Mouse (Mus musculus) layer of hippocampus, postnatal 10 days (tissue): ENCODE data around the gene Zfp616. TPM values are rescaled to one million over a fixed set of nuclear protein-coding genes. Genes with fewer than 3 reads are reported as not detected.

Experiments used
- DNase-seq, 2 experiments: peaks; one replicate each; pipeline ENCODE4 v3.0.0; 2021; ENCODE audit warnings: low spot score in 2 of 2
- long read RNA-seq: library from polyadenylated mRNA; stranded (forward); transcript quantifications from one replicate; pipeline ENCODE4 v2.0.0, GENCODE M21; 2023
- total RNA-seq, 2 experiments: library from RNA; stranded (reverse); gene quantifications; 2 replicates each; pipeline ENCODE4 v1.2.3; 2021

Gene Zfp616
- total RNA-seq: not detected
- long read RNA-seq: 0 reads

DNA sequence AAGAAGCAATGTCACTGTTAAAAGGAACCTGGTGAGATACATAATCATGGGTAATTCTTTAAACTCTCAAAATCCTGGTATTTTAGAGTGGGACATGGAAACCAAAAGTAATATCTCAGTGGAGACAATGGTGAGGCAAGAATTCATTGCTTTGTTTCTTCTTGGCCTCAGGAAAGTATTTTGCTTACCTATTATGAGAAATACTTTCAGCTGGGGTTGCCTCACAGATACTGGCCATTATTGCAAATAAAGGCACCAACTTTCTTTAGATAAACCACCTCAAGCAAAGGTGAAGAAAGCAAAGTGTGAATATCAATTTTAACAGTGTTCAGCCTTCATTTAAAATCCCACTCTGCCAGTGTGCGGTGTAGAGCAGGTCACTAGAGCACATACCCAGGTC lies at the start of gene Zfp616:
Zfp616 (plus strand) TSS at position 301 of the 400 bp plus-strand sequence.
- DNase-seq: no peak

DNA sequence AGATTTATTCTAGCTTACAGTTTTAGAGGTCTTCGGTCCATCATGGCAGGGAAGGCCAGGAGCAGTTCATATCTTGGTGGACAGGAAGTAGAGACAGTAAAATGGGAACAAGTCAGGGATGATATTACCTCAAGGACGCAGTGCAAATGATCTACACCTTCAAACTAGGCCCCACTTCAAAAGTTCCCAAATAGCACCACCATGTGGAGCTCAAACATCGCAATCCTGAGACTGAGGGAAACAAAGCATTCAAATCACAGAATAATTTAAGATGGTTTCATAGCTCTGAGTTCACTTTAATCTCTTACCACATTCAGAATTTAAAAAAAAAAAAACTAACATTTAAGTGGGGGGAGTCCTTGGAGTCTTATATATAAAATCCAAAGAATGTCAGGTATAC lies 18.4 kb upstream of the Zfp616 start:
- DNase-seq: no peak

DNA sequence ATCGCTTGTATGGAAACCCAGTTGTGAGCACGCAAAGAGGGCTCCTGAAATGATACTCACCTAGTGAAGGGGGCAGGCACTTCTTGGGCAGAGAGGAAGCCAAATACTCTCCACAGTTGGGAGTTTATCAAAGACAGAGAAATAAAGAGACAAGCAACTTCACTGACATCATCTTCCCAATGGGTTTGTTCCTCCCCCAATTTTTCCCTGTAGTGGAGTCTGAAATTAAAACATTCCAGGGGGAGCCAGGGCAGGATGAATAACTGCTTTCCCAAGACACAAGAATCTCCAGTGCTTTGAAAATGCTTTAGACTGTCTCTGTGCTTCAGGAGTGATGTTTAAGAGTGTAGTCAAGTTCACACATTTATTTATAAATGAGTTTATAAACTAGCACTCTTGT lies 13.3 kb upstream of the Zfp616 start, which contains the start of the genes Olfr139 and Olfr399:
Olfr139 (minus strand) TSS at position 101 of the 400 bp plus-strand sequence.
Olfr399 (minus strand) TSS at position 165 of the 400 bp plus-strand sequence.
- no peak for DNase-seq

DNA sequence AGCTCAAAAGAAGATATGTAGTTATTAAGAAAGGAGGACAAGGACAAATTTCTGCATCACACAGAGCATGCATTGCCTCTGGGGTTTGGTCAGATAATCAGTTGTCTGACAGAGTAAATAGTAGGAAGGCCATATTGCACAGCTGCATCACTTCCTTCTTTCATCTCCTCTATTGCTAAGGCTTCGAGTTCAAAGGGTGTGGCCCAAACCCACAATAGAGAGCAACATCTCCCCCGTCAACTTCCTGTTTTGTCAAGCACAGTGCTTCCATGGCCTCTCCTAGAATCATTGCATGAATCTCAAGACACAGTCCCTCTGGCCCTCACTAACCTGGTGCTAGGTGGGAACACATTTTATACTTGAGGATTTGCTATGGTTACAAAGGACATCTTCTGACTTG lies 31.0 kb downstream of the Zfp616 start:
- DNase-seq: no peak

DNA sequence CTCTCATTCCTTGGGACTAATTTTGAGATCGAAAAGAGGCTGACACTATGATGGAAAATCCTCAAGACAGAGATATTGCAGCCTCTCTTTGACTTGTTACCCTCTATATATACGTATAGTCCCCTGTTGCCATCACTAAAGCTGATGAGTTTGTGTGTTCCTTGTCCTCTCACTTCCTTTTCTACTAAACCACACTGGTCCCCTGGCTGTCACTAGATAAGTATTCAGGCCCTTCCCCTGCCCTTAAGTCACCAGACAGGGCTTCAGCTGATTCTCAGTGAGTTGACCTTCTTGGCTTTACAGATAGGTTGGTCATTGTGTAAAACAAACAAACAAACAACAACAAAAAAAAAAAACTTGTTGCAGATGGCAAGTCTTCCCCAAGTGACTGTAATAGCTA lies 31.8 kb downstream of the Zfp616 start:
- no peak for DNase-seq

DNA sequence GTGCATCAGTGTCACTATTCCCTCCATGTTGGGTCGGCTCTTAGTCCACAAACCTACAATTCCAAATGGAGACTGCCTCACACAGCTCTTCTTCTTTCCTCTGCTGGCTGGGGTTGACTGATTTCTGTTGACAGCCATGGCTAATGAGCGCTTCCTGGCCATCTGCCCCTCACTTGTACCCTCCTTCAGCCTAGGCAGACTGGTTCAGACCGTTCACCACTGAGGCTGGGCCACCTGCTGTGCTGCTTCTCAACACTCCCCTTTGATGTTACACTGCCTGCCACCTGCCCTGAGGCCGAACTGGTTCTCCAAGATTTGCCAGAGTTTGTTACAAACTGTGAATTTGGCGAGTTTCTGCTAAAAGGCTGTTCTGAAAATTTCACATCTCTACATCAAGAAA lies 35.3 kb downstream of the Zfp616 start:
- DNase-seq: no peak

DNA sequence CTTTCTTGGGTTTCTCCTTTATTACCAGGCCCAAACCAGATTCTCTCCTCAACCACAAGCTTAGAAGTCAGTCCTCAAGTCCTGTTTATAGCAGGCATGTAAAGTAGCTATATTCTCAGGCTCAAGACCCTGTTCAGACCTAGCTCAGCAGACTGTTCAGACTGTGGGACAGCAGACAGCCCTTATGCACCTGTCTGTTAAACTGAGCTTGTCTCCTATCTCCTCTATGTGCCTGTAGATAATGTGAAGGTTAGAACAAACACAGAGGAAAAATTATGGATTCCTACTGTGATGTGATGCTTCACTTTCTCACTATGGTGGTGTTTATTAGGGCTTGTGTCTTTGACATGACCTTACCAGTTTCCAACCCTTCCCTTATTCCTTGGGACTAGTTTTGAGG lies 43.7 kb downstream of the Zfp616 start, which contains the start of gene Olfr401:
Olfr401 (plus strand) TSS at position 301 of the 400 bp plus-strand sequence.
- no peak for DNase-seq

Other genes with a start within 250 kb of the Zfp616 start
- not detected for gene Olfr393, start 218.5 kb upstream of the Zfp616 start, total RNA-seq
- gene Olfr394, start 179.2 kb upstream of the Zfp616 start, total RNA-seq: not detected
- not detected for gene Olfr395, start 160.7 kb upstream of the Zfp616 start, total RNA-seq
- not detected for gene Olfr23, start 133.3 kb upstream of the Zfp616 start, total RNA-seq
- gene Olfr397, start 109.1 kb upstream of the Zfp616 start, total RNA-seq: not detected
- not detected for gene Olfr398, start 79.5 kb upstream of the Zfp616 start, total RNA-seq
- gene Olfr139, start 13.4 kb upstream of the Zfp616 start, total RNA-seq: not detected
- not detected for gene Olfr399, start 13.3 kb upstream of the Zfp616 start, total RNA-seq
- gene Olfr401, start 43.8 kb downstream of the Zfp616 start, total RNA-seq: not detected
- gene Olfr402, start 83.6 kb downstream of the Zfp616 start, total RNA-seq: not detected
- gene Olfr403, start 116.3 kb downstream of the Zfp616 start, total RNA-seq: not detected
- not detected for gene Olfr43, start 141.4 kb downstream of the Zfp616 start, total RNA-seq
- not detected for gene Olfr406, start 189.9 kb downstream of the Zfp616 start, total RNA-seq
- not detected for gene Olfr59, start 213.8 kb downstream of the Zfp616 start, total RNA-seq